Mouse (Mus musculus) lung, postnatal 36 days (tissue): ENCODE measurements at regions not wholly inside any gene's neighbourhood (a gene's known extent, or its start where the extent isn't known, plus 50 kb on each side); places are given as distances from the start of the nearest gene placed in this dataset.

Experiments used
- DNase-seq: peaks from one replicate; pipeline ENCODE4 v3.0.0; 2022; ENCODE audit warnings: mixed read lengths

DNA sequence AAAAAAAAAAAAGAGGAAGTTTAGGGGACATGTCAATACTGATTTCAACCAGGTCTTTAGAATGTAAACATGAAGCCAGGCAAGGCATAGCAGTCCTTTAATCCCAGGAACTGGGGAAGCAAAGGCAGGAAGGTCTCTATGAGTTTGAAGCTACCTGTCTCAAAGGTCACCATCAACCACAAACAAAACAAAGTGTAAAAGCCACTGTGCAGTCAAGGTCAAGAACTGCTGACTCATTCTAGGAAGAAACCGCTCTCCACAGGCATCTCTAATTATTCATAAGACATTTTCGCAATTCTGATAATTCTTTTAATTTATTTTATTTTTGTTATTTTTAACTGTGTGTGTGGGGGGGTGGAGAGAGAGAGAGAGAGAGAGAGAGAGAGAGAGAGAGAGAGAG lies 364.0 kb downstream of the Cntnap4 start:
- DNase-seq = no peak

DNA sequence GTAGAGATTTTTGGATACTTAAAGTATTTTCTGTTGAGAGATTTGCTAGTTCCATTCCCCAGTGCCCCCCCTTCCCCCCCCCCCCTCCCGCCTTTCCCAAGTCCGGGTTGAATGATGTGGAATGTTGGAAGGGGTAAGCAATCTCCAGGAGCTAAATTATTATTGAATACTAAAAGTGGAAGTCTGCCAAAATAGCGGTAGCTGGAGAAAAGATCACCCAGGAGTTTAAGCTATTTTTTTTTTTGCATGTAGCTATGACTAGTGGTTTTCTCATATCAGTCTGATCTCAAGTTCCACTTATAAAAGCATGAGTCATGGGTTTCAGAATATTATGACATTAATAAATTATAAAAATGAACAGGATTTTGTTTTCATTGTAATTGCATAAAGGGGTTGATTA lies 365.6 kb downstream of the Cntnap4 start:
- DNase-seq = no peak

DNA sequence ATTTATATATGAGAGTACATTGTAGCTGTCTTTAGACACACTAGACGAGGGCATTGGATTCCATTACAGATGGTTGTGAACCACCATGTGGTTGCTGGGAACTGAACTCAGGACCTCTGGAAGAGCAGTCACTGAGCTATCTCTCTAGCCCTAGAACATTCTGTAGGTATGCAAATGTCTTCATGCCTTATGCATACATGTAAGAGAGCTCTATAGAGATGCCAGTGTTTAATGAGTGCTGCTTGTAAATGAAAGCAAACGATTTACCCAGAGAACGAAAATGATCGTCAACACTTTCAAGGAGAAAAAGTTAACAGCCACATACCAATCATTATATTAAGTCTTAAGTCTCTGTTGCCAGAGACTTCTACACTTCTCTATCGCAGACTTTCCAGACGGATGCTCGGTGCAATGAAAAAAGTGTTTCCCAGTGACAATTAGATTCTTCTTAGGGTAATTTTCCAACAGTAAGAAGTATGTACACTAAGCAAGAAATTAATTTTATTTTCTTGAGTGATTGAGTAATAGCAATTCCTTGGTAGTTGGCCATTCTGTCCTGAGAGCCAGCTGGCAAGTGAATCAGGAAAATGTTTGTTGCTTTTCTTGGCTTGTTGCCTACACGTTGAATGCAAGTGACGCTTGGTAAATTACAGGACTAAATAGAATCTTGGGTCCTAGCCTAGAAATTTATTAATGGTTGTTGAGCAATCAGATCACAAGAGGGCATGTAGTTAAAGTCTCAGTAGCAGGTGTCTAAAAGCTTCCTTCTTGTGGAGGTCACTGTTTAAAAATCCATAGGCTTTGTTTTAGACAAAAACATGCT lies 366.3 kb downstream of the Cntnap4 start:
- DNase-seq = peak; percentile 83

DNA sequence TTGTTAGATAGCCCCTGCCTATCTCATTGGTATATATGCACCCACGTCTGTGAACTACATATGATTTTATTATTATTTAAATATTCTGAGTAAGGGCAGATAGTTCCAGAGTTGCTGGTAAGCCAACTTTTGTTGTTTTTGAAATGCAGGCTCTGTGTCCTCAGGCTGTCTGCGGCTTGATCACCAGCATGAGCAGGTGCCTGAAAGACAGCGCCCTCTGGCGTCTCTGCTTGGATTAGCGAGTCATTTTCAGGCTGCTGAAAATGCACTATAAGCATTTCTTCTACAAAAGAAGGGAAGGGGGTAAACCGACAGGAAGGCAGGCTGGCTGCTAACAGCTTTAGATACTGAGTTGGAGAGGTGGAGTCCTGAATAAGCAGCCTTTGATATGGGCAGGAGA lies 402.6 kb downstream of the Cntnap4 start:
- peak; percentile 59 for DNase-seq

DNA sequence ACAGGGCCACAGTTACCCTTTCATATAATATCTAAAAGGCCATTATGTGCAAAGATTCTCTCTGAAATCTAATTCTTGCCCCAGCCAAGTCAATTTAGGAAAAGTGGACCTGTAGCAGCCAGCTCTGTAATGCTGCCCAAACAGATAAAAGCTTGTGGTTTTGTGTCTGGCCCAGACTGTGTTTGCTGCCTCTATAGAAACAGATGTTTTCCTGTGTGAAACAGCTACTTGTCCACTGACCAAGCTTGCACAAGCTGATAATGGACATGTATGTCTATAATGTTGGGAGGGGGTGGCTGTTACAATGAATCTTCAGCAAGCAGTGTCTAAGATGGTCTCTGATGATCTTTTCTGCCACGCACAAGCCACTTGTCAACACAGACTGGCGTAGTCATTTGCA lies 405.9 kb downstream of the Cntnap4 start:
- DNase-seq = no peak

DNA sequence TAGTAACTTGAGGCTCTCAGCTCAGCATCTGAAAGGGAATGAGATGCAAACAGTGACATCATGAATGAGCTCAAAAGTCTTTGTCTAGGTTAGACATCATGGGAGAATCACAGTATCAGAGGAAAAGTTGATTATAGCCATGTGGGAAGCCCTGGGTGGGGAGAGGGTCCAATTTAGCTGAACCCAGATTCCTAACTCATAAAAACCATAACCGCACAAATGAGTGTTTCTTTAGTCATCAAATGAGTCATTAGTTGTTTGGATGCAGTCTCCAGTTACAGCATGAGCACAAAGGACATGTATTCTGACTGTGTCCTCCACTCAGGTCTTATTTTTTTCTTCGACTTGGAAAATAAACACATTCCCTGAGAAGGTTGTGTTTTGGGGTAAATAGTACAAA lies 406.5 kb downstream of the Cntnap4 start:
- DNase-seq = no peak

DNA sequence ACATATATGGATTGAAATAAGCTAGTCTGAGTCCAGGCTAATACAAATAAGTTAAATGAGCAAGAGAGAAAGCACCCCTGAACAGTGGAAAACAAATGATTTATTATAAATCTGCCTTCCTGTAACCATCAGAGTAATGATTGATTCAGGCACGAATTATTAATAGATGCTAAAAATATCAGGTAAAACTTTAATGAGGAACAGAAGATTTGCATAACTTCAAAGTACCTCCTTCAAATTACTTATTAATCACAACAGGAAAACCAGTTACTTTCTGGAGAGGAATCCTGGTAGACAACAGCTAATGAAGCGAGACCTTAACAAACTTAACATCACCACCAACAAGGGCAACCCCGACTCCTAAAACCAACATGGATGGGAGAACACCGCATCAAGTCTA lies 423.9 kb downstream of the Cntnap4 start:
- DNase-seq = no peak

DNA sequence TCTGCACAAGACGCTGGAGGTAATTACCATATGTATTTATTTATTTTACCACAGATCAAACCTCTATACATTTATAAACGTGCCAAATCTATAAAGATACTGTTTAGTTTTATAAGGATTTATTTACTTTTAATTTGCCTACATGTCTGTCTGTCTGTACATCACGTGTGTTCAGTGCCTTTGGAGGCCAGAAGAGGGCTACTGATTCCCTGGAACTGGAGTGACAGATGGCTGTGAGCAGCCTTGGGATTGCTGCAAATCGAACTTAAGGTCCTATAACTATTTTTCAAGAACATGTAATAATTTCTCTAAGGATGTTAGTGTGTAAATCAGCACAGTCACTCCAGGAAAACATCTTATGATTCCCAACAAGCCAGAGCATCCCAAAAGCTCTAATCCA lies 437.5 kb downstream of the Cntnap4 start:
- no peak for DNase-seq

DNA sequence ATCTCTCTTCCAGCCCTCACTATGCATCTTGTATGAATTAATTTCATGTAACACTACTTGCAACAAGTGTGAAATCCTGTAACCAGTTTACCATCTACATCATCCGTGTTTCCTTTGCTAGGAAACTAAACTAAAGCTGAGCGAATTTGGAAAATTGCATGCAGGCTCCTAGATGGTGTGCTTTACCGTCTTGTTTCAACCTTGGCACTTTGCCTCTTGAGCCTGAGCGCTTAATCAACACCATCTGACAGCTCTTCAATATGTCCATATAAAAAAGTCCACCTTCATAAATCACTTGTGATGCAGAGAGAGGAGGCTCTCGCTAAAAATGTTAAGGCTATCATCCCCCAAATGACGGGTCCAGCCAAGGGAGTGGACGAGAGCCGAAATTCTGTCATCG lies 459.0 kb downstream of the Cntnap4 start:
- no peak for DNase-seq

DNA sequence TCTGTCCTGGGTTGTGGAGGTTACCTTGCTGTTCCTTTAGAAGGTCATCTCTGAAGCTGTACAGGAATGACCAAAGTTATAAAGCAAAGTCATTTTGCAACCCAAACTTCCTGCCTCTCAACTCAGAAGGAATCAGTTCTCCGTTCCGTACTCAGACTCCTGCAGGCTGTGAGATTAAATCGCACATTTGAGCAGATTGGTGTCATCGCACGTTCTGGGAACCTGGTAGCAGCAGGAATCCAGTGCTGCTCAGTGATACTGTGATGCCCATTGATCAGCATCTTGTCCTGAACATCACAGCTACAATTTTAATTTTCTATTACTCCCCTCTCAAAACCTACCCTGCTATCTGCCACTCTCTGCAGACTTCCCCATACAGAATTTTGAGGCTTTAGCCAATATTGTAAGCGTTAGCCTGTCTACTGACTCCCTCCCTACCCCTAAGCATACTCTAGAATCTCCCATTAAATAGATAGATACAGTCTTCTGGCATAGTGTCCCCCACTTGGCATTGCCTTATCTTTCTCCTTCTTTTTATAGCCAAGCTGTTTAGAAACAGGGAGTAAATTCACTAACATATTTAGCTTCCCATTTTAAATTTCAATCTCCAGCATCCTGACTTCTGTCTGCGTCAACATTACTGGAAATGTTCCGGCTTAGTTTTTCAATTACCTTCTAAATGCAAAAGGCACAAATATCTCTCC lies 482.1 kb downstream of the Cntnap4 start:
- DNase-seq = no peak

DNA sequence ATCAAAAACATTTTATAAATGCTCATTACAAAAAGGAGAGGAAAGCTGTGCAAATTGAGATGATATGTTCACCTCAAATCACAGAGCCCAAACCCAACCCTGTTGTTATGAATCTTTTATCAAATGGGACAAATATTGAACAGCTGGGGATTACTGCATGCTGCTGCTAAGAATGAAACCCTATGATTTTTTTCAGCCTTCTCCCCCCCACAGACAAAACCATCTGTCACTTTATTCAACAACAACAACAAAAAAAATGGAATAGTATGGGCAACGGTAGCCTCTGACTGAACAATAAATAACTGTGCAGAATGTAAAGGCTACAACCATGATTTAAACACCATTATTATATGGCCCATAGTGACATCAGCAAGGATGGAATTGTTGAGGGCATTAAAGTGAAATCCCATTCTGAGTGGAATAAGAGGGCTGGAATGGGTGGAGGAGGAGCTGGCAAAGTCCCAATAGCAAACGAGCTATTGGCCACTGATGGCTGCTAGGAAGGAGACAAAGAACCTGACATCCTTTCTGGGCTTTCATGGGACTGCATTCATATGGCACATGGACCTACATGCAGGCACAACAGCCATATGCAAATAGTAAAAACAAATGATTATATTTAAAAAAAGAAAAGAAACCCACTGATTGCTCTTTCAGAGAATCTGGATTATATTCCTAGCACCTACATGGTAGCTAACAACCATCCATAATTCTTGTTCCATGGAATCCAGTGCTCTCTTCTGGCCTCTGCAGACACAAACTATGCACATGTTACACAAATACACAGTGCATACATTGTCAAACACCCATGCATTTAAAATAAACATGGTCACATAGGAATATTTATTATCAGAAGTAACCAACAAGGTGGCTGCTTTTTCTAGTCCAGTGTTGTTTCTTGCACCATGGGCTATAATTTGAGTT lies 495.7 kb downstream of the Cntnap4 start:
- no peak for DNase-seq

DNA sequence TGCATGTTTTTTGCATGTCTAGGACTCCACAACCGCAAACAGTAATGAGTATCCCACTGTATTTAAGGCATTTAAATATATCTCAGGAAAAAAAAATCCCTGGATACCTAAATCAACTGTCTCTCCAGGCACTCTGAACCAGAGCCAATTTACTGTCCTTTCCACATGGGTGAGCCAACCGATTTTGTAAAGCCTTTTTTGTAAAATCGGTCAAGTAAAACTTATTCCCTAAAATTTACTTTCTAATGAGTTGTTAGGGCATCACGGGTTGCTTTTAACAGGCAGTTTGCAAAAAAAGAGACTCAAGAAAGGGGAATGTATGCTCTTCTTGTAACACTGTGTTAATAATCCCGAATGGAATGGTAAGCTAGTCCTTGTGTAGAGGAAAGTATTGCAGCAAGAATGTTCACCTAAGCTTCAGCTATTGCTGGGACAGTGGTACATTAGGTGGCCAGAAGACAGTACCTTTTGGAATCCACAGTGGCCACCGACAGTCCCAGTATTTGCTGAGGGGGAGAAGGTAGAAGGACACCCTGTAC lies 496.4 kb downstream of the Cntnap4 start:
- no peak for DNase-seq

DNA sequence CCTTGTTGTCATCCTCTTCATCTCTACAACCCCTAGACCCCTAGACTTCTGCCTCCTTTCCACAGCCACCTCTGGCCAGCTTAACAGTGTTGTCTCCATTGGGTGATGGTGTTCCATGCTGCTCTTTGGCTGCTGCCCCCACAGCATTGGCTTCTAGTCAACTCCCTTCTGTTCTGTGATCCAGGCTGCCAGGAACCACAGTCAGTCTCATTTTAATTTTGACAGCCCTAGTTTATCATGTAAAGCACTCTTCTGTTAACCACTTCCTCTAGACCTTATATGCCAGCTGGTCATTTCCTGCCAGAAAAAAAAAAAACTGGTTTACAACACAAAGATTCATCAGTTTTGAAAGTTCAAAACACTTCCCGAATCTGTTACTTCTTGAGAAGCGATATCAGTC lies 514.1 kb downstream of the Cntnap4 start:
- DNase-seq = no peak

DNA sequence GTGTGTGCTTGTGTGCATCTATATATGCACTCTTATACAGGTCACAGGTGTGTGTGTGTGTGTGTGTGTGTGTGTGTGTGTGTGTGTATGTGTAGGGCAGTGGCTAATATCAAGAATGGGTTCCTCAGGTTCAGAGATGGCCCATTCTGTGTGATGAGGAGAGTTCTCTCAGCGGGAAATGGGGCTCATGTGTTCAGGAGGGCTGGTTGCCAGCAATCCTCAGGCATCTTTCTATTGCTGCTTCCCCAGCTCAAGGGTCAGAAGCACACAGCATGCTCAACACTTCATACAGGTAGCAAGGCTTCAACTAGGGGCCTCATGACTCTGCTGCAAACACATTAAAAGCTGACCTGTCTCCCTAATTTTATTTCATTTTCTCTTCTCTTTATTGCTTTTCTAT lies 517.7 kb downstream of the Cntnap4 start:
- no peak for DNase-seq

DNA sequence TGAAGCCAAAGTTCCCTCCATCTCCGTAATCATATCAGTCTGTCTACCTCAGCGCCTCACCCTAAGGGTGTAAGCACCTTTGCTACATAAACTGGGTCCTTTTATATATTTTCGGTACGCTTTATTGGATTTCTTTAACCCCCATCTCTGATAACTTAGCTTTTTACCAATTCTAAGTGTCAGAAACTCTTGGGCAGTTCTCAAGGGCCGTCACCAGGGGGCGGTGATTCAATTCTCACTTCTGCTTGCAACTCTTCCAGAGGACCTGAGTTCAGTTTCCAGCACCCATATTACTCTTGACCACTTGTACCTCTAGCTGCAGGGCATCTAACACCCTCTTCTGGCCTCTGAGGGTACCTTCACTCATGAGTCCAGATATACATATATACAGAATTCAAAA lies 523.7 kb upstream of the Mon1b start:
- DNase-seq = peak; percentile 1

DNA sequence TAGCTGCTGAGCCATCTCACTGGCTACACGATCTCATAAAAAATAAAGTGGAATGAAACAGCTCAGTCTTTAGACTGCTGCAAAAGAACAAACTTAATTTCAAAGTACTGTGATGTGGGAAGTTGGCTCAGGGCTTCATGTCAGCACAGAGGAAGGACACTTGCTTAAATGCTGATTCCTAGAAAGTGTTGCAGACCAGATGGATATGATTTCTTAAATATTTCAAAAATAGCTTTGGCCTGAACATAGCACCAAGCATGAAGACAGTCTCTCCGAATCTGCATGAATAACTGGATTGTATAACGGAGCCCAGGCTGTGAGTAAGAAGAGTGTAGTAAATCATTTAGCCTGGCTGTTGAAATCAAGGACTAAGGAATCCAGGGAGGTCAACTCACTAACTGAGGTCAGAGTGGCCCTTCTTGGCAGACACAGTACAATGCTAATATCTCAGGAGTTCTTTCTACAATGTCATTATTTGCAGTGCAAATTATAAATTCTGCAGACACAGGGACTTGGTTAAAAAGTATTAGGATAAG lies 521.2 kb upstream of the Mon1b start:
- no peak for DNase-seq

DNA sequence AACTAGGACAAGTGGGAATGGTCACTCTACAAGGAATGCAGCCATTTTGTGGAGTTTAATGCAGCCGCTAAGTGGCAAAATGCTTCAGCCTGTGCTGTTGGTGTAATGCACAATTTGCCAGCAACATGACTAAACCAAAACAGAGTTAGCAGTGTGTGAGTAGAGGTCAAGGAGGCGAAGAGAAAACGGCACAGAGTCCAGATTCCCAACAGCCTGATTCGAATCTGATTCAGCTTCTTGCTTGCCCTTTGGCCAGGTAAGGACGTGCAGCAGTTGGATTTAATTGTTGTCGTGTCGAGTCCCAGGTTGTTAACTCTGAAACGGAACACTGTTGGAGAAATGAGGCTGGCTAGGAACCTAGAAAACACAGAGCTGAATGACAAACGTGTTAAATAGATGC lies 518.1 kb upstream of the Mon1b start:
- DNase-seq = no peak

DNA sequence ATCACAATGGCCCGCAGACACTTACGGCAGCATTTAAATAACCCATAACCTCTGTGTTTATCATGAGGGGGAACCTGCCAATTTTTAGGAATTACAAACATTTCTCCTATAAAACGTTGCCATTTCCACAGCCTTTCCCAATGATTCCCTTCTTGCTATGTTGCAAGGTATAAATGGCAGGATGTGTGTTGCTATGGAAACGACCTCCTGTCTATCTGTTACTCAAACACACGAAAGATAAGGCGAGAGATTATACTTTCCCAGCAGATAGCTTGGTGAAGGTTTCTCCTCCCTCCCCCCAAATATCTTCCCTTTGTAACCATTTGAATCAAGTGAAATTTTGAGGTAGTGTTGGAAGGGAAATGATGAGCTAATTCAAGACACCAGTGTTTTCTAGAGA lies 509.8 kb upstream of the Mon1b start:
- no peak for DNase-seq

DNA sequence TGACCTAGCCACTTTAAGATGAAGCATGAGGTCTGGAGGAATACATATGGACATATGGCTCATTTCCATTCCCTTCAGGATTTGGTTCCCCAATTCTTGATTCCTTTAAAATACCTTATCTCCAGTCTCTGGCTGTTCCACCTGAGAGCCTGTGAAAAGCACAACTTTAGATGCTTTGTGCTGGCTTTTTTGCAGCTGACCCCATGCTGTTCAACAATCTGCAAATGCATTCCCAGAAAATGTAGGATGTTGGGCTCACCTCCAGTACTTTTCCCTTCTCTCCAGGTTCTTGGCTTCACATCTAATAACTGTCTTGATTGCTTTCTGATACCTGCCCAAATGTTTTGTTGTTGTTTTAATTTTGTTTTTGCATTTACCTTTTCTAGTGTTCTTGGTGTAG lies 498.0 kb upstream of the Mon1b start:
- DNase-seq = no peak

DNA sequence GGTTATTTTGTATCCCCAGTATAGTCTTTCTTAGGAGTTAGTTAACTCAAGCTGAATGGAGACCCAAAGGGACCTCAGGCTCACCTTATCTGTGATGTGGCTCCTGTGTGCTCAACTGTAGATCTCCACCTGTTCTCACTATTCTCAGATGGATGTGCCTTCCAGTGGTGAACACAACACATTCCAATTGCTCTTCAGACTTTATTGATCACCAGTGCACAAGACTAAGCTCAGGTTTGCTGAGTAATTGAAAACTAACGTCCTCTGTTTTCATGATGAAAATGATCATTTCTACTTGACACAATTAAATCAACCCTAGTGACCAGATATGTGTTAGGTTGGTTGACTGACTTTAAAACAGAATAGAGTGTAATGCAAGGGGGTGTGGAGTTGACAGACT lies 495.4 kb upstream of the Mon1b start:
- no peak for DNase-seq

DNA sequence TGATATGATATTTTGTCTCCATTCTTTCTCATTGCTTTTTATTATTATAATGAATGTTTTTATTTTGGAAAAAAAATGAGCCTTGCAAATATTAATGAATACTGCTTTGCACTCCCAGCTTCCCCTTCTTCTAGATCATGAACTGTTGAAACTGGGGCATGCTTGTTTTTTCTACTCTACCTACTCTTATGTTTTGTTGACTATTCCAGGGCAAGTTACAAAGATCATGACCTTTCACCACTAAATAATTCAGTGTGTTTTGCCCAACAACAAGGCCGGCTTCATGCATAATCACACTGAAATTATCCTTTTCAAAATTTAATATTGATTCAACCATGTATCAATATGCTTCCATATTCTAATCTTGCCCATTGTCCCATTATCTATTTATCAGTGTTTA lies 494.3 kb upstream of the Mon1b start:
- no peak for DNase-seq

DNA sequence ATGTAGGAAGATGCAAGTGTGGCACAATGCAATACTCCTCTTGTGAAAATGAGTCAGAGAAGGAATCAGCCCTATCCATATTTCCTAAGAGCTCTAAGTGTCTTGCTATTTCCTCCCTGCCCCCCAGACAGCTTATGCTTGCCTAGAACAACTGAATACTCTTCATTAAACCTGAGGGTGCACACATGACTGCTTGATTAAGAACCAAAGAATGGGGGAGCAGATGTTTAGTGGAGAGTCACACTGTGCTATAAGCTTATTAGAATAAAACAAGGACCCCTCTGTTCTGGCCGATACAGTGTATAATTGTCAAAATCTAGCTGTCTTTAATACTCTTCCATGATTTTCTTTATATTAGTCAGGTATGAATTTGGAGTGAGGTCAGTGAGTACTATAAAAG lies 458.8 kb upstream of the Mon1b start:
- no peak for DNase-seq

DNA sequence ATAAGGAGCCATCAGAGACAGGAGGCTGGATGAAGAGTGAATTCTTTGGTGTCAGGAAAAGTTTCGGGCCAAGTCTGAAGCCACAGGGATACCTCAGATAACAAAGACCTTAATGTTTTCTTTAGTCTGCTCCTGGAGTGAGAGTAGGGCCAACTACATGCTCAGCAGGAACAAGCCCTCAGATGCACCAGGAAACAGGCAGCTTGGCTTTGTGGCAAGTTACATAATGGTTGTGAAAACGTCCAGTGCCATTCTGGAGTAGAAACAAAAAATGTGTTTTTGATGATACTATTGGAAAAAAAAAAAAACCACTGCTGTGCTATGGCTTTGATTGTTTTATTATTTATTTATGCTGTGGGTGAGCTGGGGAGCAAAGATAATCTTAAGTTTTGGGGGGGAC lies 452.2 kb upstream of the Mon1b start:
- DNase-seq = peak; percentile 0
